Mouse (Mus musculus) thymus, postnatal 36 days (tissue): ENCODE data around the gene Prss53.

ENCODE experiments used
- DNase-seq, 2 experiments: peaks; one replicate each; pipeline ENCODE4 v3.0.0; 2022; ENCODE audit warnings: mixed read lengths in 2 of 2

The Prss53 gene

DNA sequence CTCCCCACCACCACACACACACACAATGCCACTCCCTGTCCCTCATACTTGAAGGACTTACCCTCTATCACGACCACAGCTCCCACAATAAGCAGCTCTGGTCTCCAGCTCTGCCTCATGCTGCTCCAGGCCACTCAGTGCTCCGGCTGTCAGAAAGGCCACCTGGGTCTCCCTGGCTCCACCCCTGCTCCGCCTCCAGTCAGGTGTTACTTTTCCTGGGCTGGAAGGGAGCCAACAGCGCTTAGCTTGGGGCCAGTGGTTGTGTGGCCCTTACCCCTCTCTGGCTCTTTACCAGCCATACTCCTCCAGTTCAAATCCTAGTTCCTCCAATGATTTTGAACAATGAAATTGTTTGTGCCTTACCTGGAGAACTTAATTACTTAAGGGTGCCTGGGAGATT, at the start of gene Prss53:
Prss53 (minus strand) TSS at position 173 of the 400 bp plus-strand sequence.
- DNase-seq = no peak

DNA sequence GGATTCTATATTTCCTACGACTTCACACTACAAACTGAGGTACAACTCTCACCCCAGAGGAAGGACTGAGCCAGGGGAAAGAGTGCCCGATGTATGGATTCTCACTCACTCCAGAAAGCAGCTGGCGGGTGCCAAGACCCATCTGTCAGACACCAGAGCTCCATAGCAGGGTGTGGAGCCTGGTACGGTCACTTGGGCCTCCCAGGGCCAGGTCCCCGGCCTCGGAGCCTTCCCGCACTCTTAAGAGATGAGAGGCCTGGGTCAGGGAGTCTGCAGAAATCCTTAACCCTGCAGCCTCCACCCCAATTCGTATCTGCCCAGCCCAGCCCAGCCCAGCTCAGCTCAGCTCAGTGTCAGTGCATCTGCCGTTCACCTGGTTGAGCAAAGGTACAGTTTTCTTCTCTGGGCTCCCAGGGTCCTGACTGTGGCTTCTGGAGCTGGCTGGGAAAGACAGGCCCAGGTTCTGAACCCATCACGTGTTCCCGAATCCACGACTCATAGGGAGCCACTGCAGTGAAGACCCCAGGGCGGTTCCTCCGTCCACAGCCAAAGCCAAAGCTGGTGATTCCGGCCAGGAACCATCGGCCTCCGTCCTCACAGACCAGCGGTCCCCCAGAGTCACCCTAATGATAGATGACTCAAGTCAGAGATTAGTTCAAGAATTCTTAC, 45.6 kb upstream of the Prss53 start:
- DNase-seq = no peak

DNA sequence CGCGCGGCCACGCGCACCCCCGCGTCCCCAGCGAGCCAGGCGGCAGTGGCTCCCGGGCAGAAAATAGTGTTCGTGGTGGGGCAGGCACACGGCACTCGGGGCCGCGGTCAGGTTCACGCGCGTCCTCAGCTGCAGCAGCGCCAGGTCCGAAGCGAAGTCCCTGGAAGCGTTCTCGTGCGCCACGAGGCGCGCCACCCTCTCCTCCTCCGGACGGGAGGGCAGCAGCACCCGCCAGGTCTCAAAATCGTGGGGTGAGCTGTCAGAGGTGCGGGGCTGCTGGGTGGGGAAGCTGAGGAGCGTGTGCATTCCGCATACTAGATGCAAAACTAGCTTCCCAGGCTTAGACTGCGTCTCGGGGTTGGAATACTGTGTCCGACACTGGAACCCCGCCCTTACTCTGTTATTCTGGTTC, 45.0 kb upstream of the Prss53 start:
- DNase-seq = no peak

DNA sequence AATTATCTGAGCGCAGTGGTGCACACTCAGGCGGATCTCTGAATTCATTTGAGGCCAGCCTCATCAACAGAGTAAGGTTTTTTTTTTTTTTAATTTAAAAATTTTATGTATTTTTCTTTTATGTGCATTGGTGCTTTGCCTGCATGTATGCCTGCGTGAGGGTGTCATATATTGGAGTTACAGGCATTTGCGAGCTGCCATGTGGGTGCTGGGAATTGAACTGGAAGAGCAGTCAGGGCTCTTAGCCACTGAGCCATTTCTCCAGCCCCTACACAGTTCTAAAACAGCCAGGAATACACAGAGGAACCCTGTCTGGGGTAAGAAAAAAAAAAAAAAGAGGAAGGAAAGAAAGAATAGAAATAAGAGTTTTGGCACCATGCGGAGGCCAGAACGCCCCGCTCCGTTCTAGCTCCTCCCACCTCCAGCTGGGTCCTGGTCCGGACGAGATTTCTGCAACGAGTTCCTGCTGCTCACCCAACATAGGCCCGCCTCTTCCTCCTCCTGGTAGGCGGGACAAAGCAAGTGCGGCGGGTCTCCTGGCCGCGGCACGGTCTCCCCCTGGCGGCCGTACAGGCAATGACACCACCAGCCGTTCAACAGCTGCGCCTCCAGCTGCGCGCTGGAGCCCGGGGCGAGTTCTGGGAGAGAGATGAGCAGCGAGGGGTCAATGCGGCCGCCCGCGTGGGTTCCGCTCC, 44.4 kb upstream of the Prss53 start:
- DNase-seq = peak; percentile 95

DNA sequence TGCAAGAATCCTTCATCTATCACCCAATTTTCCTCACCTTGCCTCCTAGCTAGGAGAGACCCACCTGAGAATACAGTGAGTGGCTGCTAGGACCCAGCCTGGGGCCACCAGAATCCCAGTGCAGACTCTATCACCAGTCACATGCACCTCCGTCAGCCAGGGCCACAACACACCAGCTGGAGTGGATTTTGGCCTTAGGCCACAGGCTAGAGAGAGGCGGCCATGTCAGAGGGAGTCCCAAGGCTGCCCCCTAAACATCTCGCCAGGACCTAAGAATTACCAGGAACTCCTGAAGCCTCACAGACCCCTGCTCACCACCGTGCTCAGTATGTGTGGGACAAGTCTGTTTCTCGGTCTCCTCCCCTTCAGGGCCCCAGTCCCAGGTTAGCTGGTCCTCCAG, 43.3 kb upstream of the Prss53 start:
- DNase-seq = no peak

DNA sequence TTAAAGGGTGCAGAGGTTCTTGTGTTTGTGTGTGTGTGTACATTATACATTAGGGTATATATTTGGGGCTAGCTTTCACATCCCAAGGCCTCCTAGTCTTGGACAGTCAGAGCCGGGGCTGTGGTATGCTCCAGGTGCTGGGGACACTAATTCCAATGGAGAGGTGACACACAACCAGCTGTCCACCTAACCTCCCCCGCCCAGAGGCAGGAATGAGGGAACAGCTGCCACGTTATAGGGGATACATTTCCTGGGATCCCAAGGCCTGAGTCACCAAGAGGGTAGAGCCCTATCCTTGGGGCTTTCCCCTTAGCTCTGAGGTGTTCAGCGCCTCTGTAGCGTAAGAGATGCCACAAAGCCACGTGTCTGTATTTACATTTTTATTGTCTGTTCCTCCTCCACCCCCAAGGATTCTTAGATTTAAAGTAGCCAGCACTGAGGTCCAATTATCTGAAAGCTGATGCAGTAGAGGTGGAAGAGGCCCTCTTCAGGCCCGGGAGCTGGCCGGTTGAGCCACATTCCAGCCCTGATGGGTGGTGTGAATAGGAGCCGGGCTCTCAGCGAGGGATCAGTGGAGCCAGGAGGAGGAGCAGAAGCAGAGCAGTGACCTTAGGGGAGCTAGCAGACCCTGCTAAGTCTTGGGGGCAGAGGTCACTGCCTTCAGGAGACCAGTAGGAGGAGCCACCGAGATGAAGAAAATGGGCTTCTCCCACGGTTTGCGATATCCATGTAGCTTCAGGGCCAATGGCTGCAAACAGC, 41.7 kb upstream of the Prss53 start:
- no peak for DNase-seq

DNA sequence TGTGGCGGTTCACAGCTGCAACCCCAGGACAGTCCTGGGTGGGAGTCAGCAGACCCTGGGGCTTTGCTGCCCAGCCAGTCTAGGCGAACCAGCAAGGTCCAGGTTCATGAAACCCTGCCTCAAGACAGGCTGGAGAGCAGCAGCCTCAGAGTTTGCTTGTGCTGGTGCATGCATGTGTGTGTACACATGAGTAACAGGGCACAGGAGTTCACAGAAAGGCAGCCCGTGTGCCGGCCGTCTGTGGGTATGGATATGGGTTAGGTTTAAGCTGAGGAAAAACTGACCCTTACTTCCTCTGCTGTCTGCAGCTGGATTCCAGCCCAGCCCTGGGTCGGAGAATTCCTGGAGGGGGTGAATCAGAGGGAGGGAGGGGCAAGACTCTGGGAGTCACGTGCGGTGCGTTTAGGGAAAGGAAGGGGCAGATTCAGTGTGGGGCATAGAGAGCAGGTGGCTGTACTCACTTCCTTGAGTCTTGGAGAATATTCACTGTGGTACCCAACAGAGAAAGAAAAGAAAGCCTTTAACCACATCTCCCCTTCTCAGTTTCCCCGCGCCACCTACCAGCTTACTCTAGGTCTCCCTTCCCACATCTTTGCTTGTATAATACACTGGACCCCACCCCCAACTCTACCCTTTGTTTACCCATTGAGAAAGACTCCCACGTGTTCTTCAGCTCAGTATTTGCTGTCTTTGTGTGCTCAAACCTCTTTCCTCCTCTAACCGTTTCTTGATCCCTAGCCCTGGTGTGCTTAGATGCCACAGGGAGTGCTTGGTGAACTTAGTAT, 40.8 kb upstream of the Prss53 start:
- DNase-seq = no peak

DNA sequence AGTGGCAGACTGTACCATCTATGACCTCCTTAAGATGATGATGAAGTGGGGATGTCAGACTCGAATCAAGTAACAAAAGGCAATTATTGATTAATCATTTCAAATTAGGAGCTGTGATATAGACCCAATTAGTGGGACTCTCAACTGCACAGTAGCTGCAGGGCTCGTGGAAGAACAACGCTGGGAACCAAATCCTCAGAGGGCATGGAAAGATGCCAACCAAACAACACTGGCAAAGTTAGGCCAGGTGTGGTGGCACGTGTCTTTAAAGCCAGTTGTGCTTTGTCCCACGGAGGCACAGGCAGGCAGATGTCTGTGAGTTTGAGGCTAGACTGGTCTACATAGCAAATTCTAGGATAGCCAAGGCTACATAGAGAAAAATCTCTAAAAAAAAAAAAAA, 39.9 kb upstream of the Prss53 start:
- DNase-seq = no peak

DNA sequence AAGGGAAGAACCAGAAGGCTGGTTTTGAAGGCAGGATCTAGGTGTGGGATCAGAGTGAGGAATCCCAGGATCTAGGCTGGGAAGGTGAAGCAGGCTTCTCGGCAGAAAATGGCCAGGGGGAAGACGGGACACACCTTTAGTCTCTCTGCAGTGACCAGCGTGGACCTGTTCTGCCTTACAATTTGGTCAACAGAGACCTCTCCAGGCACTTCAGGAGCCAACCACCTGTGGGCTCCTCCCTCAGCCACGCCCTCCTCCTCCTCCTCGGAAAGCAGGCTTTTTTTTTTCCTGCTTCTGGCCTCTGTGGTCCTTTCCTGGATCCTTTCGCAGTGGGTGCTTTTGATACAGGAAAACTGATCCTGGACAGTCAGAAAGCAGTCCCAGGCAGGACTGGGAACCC, 39.2 kb upstream of the Prss53 start, which contains the start of gene Prss8:
Prss8 (minus strand) TSS at position 182 of the 400 bp plus-strand sequence.
- DNase-seq = no peak

DNA sequence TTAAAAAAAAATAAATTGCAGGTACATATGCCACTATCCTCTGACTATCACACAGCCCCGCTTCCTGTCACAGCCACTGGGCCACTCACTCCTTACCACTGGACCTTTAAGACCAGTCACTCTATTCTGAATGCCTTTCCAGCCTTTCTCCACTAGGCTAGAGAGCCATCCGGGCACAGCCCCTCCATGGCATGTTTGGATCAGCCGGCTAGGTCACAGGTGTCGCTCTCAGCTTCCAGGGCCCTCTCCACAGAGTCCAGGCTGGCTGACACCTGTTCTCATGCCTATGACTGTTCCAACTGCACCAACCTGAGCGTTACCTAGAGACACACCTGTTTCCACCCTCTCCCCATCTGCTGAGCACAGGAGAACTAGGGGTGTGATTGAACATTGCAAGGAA, 37.8 kb upstream of the Prss53 start:
- DNase-seq = no peak

DNA sequence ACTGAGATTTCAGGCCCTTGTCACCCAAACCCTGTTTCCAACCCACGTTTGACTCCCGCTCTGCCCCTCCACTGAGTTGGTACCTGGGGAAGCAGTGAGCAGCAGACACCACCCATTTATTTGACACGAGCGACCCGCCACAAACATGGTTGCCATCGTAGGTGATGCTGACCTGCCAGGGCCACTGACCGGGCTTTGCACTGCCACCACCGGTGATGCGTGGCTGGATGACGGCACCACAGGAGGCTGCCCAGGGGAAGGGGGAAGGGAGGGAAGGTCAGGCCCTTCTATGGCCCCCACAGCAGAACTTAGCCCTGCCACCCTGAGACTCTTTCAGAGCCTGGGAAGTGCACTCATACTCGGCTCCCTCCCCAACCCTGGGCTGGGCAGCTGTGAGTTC, 37.0 kb upstream of the Prss53 start:
- no peak for DNase-seq

DNA sequence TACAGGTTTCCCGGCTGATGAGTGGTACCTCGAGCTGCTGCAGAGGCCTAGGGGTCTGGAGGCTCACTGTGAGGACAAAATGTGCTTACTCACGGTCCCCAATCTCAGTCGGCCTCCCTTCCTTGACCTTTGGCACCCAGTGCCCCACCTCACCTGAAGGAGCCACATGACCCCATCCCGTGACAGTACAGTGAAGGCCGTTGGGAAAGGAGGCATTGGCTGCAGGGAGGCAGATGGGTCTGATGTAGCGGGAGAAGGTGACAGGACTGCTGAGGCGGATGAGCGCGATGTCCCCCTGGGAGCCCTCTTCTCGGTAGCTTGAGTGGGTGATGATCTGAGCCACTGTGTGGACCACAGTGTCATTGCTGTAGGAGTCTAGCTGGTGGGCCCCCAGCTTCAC, 36.1 kb upstream of the Prss53 start:
- DNase-seq = no peak

DNA sequence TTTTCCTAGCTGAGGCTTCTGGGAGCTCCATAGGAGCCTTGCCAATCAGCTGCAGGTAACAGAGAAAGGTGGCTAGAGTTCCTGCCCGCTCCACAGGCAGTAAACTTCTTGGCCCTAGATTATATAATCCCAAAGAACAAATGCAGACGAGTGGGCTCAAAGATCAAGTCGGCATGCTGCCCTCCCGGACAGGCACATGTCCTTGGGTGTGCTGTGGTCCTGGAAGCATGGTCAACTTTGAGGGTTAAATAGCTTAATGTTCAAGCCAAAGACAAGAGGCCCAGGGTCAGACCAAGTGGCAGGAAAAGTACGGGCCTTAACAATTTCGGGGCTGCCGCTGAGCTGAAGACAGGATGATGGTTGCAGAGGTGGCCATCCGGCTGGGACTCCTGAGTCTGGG, 35.3 kb upstream of the Prss53 start:
- DNase-seq = no peak

DNA sequence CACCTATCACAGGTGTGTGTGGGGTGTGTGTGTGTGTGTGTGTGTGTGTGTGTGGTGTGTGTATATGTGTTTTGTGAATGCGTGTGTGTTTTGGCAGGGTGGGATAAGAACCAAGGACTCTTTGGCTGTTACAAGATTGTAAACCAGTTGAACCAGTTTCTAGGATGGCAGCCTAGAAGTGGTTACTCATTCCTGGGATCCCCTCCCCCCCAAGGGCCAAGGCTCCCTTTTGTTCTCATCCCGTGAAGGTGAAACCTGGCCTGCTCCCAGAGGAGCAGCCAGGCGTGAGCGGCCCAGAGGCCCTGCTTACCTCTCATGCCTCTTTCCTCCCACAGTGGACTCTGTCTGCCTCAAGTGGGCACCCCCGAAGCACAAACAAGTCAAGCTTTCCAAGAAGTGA, 34.5 kb upstream of the Prss53 start:
- DNase-seq = no peak

DNA sequence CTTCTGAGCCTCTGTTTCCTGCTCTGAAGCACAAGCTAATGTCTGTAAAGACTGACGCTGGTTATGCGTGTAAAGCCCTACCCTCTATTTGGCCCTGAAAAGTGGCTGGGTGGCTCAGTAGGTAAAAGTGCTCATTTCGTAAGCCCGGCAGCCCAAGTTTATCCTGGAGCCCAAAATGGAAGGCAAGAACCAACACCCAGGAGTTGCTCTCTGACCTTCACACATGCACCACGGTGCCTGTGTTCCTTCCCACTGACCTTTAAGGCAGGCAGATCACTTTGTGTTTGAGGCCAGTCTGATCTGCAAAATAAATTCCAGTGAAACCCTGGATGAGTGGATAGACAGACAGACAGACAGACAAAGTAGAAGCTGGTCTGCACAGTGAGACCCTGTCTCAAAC, 32.9 kb upstream of the Prss53 start:
- no peak for DNase-seq

DNA sequence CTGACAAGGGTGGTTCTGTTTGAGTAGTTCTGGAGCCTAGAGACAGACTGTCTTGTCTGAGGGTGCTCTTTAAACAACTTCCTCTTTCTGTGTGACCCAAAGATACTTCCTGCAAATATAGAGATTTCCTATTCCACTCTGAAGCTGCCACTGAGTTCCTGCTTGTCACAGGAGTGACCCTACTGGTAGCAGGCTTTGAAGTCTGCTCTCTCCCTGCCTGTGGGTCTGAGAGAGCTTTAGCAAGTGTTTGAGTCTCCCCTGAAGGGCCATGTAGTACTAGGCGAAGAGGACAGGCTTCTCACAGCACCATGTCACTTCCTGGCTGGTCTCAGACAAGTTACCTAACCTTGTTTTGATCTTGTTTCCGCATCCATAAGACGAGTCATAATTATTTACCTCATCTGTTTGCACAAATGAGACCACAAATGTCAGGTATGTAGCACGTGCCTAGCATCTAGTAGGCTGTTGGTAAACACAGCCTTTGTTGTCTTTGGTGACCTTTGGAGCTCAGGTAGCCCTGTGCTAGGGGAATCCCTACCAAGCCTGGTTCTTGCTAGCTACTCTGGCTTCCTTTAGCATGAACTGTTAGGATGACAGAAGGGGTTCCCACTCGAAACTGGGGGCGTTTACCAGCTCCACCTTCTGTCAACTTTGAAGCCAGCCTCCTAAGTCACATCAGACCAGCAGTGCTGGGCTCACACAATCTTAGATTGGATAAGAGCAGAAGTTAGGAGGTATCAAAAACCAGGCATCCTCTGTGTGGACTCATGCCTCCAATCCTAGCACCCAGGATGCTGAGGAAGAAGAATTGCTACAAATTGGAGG, 31.9 kb upstream of the Prss53 start:
- no peak for DNase-seq

DNA sequence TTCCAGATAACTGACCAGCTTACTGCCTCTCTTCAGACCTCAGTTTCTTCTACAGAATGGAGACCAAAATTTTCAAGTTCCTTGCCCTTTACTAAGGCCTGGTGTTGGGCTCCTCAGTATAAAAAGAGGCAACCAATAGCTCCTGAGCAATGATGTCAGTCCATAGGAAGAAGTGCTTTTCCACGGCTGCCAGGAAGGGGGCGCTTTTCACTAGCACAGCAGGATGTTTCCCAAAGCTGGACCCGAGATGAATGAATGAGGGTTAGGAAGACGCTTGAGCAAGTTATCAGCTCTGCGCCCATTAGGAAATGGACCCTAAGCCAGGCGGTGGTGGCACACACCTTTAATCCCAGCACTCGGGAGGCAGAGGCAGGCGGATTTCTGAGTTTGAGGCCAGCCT, 30.7 kb upstream of the Prss53 start:
- DNase-seq = peak in 1 of 2 experiments; percentile 24

DNA sequence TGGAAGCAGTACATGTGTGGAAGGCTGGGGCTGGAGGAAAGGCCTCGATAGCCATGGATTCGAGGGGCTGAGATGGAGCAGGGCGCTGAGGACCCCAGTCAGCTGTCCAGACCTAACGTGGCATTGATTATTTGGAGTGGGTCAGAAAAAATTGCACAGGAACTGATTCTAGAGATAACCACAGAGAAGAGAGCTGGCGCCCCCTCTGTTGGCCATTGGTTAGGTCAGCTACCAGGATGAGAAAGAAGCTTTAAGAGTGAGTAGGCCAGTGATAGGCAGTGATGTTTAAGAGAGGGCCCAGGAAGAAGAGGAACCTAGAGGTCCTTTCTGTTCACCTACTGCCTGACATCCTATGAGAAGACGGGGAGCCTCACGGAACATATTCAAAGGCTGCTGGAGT, 28.5 kb upstream of the Prss53 start:
- DNase-seq = no peak

DNA sequence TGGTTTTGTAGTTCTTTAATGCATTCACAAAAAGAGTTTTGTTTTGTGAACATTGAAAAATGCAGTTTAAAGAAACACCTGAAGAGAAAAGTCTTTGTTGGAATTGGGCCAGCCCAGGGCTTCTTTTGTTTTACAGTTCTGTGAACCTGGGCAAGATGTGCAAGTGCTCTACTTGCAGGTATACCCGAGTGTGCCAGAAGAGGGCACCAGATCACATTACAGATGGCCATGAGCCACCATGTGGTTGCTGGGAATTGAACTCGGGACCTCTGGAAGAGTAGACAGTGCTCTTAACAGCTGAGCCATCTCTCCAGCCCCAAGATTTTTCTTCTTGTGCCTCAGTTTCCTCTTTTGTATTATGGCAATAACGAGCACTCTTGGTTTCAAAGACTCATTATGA, 27.4 kb upstream of the Prss53 start:
- DNase-seq = peak; percentile 68 to 71

DNA sequence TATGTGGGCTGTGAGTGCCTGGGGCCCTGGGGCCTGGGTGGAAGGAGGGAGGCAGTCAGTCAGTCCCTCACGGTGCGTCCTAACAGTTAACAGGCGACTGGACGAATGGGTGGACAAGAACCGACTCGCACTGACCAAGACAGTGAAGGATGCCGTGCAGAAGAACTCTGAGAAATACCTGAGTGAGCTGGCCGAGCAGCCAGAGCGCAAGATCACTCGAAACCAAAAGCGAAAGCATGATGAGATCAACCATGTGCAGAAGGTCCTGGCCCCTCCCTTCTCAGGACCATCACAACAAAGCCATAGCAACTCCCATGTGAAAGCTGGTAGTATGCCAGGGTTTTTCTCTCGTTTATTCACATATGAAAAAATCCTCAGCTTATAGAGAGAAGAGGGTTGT, 24.5 kb upstream of the Prss53 start:
- no peak for DNase-seq

DNA sequence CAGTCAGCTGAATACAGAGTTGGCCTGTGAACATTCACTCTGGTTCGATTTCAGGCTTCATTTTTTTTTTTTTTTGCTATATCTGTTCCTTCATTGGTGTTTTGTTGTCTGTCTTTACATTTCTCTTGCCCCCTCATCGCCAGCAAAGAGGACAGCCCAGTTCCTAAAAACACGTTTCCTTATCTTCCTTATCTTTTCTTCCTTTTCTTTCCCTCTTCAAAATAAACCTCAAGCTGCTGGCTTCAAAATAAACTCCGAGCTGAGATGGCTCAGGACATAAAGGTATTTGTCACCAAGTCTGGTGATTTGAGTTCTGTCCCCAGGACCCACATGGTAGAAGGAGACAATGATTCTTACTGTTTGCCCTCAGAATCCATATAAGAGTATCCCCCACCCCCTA, 22.2 kb upstream of the Prss53 start:
- no peak for DNase-seq

DNA sequence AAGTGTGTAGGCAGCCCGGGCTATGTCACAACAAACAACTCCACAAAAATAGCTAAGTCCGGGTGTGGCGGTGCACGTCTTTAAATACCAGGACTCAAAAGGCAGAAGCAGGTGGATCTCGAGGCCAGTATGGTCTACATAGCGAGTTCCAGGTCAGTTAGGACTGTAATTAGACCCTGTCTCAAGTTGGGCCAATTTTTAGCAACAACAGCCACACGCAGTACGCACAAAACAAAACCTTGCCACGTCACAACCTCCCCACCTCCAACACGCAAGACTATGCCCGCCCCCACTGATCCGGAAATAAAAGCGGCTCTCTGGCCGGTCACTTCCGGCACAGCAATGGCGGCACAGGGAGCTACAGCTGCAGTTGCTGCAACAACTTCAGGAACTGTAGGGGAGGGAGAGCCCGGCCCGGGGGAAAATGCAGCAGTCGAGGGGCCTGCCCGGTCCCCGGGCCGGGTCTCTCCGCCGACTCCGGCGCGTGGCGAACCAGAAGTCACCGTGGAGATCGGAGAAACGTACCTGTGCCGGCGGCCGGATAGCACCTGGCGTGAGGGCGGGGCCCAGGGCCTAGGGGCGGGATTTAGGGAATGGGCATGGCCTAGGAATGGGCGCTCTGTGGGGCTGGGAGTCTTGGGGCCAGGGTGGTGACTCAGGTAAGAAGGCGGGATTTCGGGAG, 21.6 kb upstream of the Prss53 start, which contains the start of gene Kat8:
Kat8 (plus strand) TSS at position 327 of the 682 bp plus-strand sequence.
- peak; percentile 77 to 80 for DNase-seq
